15 mouse cellular contexts compared by ENCODE assay signal in the genomic region with DNA sequence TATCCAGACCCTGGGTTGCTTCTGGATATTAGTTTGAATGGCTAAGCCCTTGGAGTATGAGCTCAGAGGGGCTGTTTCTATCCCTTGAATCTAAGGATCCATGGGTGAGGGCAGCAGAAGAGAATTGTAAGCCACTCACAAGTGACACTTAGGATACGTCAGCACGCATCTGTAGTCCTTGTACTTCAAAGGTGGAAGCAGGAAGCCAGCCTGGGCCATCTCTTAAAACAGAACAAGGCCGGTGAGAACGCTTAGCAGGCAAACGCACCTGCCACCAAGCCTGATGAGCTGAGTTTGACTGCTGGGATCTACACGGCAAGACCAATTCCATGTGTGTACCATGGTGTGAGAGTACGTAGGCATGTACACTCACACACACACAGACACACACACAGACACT. TPM values are rescaled to one million over a fixed set of nuclear protein-coding genes. Genes with fewer than 3 reads are reported as not detected.
DNase-seq lines count a peak whose midpoint lies in the region; TF ChIP-seq lines count a peak whose summit lies in the region.
"Had no signal": no experiment of that assay in that cellular context is flagged by ENCODE, and none has a peak within 500 bp of the region (broad histone marks: within the 10 kb centered on the region; RNA-seq: fewer than 3 reads in every experiment).

No protein-coding gene starts in this region.

- H3K36me3 ChIP-seq in heart, adult 2 months (ENCODE audit: control insufficient read depth, insufficient read depth, low read length) = no peaks in the 10 kb centered on the region
- no peaks in the 10 kb centered on the region for H3K36me3 ChIP-seq in macrophage (ENCODE audit: inconsistent target)
- H3K36me3 ChIP-seq: midbrain, embryonic 15.5 days had no signal

- H3K4me1 ChIP-seq in heart, adult 2 months (ENCODE audit: control insufficient read depth, insufficient read depth, low read length) = peaks cover 7% of the 10 kb centered on the region

- H3K4me3 ChIP-seq in heart, adult 2 months = no peak overlapping the region
- no peak overlapping the region for H3K4me3 ChIP-seq in layer of hippocampus, adult 2 months
- no peak overlapping the region for H3K4me3 ChIP-seq in macrophage (ENCODE audit: inconsistent target)
- H3K4me3 ChIP-seq: embryonic facial prominence, embryonic 13.5 days; hindbrain, embryonic 13.5 days; limb, embryonic 15.5 days; midbrain, embryonic 15.5 days had no signal

- H3K9ac ChIP-seq in heart, adult 2 months (ENCODE audit: low read depth, low read length) = no peak overlapping the region
- H3K9ac ChIP-seq: embryonic facial prominence, embryonic 13.5 days; hindbrain, embryonic 13.5 days; limb, embryonic 15.5 days; midbrain, embryonic 15.5 days had no signal

- H3K79me2 ChIP-seq in heart, adult 2 months (replicated peaks; ENCODE audit: control insufficient read depth, insufficient read depth, low read length) = no peaks in the 10 kb centered on the region
- H3K79me2 ChIP-seq in macrophage (ENCODE audit: inconsistent target) = no peaks in the 10 kb centered on the region

- DNase-seq in heart, adult 2 months = no peak
- no peak for DNase-seq in heart, adult 8-10 months (ENCODE audit: low spot score)
- no peak for DNase-seq in layer of hippocampus, adult 2 months (ENCODE audit: low spot score in 2 of 2)
- DNase-seq in layer of hippocampus, postnatal 14 days (ENCODE audit: low spot score in 2 of 2) = no peak
- DNase-seq in thymus, postnatal 4 days = peak; percentile 46
- no peak for DNase-seq in kidney, postnatal 4 days
- DNase-seq: cerebellum, adult 11 months; retina, postnatal 1 day; right cerebral cortex, postnatal 4 days had no signal

- no peak for TF ChIP-seq EP300 in heart, adult 2 months (IDR thresholded peaks at IDR 0.05; ENCODE audit: insufficient read depth, low read depth, low read length)

- intact Hi-C loops in heart, adult 2 months (cut with DNase I) = no loop called here

- WGBS in heart, adult 2 months = 79% methylated on average over 7 of the region's 7 CpGs
- 93% methylated on average over 7 of the region's 7 CpGs for WGBS in macrophage (ENCODE audit: missing documents)

- TF ChIP-seq POLR2A in heart, adult 2 months (IDR thresholded peaks at IDR 0.05; ENCODE audit: insufficient read depth, low read depth, low read length) = no peak

- H3K27ac ChIP-seq in heart, adult 2 months = peak overlapping the region; percentile 89
- peak overlapping the region; percentile 72; the same call in 1 of the 2 replicates for H3K27ac ChIP-seq in layer of hippocampus, adult 2 months
- H3K27ac ChIP-seq in macrophage = peak overlapping the region; percentile 90
- H3K27ac ChIP-seq: embryonic facial prominence, embryonic 13.5 days; hindbrain, embryonic 13.5 days; midbrain, embryonic 15.5 days had no signal

- no peaks in the 10 kb centered on the region for H3K27me3 ChIP-seq in heart, adult 2 months (ENCODE audit: control insufficient read depth, insufficient read depth, low read length)
- H3K27me3 ChIP-seq: embryonic facial prominence, embryonic 13.5 days; hindbrain, embryonic 13.5 days; limb, embryonic 15.5 days; midbrain, embryonic 15.5 days had no signal

- no peak for TF ChIP-seq CTCF in heart, adult 2 months (IDR thresholded peaks at IDR 0.05)
- TF ChIP-seq CTCF in layer of hippocampus, adult 2 months (conservative IDR thresholded peaks at IDR 0.05) = no peak

RNA-seq across cellular contexts. Expression of gene S100b, which starts 3.6 kb away (rescaled TPM):
- total RNA-seq in heart, adult 2 months (2021) = 1 to 10 TPM; 1.4 to 1.5 TPM
- polyA plus RNA-seq in heart, adult 2 months (2012; rRNA removed) = 3.6 and 3.7 TPM in 2 replicates
- total RNA-seq in heart, adult 8-10 months (2022) = 1 to 10 TPM in 3 of 4 experiments, under 1 TPM in 1; 0.76 to 1.8 (median 1.8) TPM
- 100 to 1,000 TPM; 118 to 128 TPM for total RNA-seq in layer of hippocampus, adult 2 months (2021)
- 10 to 100 TPM; 97.2 to 99.4 TPM for total RNA-seq in layer of hippocampus, postnatal 14 days (2021)
- under 1 TPM in 1 of 26 experiments, not detected in 25; 0.60 TPM for total RNA-seq in macrophage (2018; cell fraction: chromatin; rRNA removed)
- total RNA-seq in macrophage (2018; cell fraction: cytosol; rRNA removed) = under 1 TPM in 8 of 26 experiments, not detected in 18; 0.07 to 0.22 (median 0.14) TPM
- total RNA-seq in macrophage (2018; cell fraction: nucleus; rRNA removed) = not detected
- polyA plus RNA-seq in macrophage (2018) = 0.17 TPM in 1 of 3 replicates, not detected in the others
- polyA plus RNA-seq: inflammation-experienced regulatory T-cells, adult 6 months had no signal

RNA-seq across cellular contexts. Expression of gene Prmt2, which starts 19.6 kb away (rescaled TPM):
- 10 to 100 TPM in 1 of 2 experiments, 1 to 10 TPM in 1; 7.9 to 11.1 TPM for total RNA-seq in heart, adult 2 months (2021)
- polyA plus RNA-seq in heart, adult 2 months (2012; rRNA removed) = 23.0 and 28.7 TPM in 2 replicates
- total RNA-seq in heart, adult 8-10 months (2022) = 10 to 100 TPM in 2 of 4 experiments, 1 to 10 TPM in 2; 8.6 to 12.9 (median 10.7) TPM
- total RNA-seq in layer of hippocampus, adult 2 months (2021) = 10 to 100 TPM; 72.2 to 75.3 TPM
- total RNA-seq in layer of hippocampus, postnatal 14 days (2021) = 10 to 100 TPM; 69.2 to 82.5 TPM
- 10 to 100 TPM; 16.1 to 53.0 (median 31.9) TPM for total RNA-seq in macrophage (2018; cell fraction: chromatin; rRNA removed)
- 10 to 100 TPM; 16.4 to 23.7 (median 20.1) TPM for total RNA-seq in macrophage (2018; cell fraction: cytosol; rRNA removed)
- total RNA-seq in macrophage (2018; cell fraction: nucleus; rRNA removed) = 10 to 100 TPM; 14.6 to 41.3 (median 24.0) TPM
- polyA plus RNA-seq in macrophage (2018) = 18.3 to 23.8 TPM (median 20.1 TPM) in 3 replicates

Comparison
In these comparisons a context has a peak if more than half of its experiments do, and no peak if none do; other contexts are left out.
1. RNA of gene S100b, which starts 3.6 kb away (total RNA-seq): 118 to 128 TPM in layer of hippocampus, adult 2 months and 97.2 to 99.4 TPM in layer of hippocampus, postnatal 14 days; 0.76 to 1.8 TPM in heart, adult 8-10 months and 1.4 to 1.5 TPM in heart, adult 2 months; every median in the first group is over 10 times any median in the second.
2. RNA of gene Prmt2, which starts 19.6 kb away (total RNA-seq): 69.2 to 82.5 TPM in layer of hippocampus, postnatal 14 days and 72.2 to 75.3 TPM in layer of hippocampus, adult 2 months; 8.6 to 12.9 TPM in heart, adult 8-10 months and 7.9 to 11.1 TPM in heart, adult 2 months; every median in the first group is over 4 times any median in the second.
3. Peak in every context shown above with its lines, with median percentiles within 50 percentile points of each other: H3K27ac ChIP-seq.